Mouse (Mus musculus) E14TG2a.4 (cell line): ENCODE data around the gene Vps25.

ENCODE experiments used
- CTCF ChIP-seq: conservative IDR thresholded peaks from 2 replicates; pipeline ENCODE4 v1.5.1; 2014; ENCODE audit warnings: low read length
- NANOG ChIP-seq: IDR thresholded peaks from 2 replicates; pipeline ENCODE4 v1.6.1; 2014; ENCODE audit warnings: borderline replicate concordance, low read length, mixed read lengths

DNA sequence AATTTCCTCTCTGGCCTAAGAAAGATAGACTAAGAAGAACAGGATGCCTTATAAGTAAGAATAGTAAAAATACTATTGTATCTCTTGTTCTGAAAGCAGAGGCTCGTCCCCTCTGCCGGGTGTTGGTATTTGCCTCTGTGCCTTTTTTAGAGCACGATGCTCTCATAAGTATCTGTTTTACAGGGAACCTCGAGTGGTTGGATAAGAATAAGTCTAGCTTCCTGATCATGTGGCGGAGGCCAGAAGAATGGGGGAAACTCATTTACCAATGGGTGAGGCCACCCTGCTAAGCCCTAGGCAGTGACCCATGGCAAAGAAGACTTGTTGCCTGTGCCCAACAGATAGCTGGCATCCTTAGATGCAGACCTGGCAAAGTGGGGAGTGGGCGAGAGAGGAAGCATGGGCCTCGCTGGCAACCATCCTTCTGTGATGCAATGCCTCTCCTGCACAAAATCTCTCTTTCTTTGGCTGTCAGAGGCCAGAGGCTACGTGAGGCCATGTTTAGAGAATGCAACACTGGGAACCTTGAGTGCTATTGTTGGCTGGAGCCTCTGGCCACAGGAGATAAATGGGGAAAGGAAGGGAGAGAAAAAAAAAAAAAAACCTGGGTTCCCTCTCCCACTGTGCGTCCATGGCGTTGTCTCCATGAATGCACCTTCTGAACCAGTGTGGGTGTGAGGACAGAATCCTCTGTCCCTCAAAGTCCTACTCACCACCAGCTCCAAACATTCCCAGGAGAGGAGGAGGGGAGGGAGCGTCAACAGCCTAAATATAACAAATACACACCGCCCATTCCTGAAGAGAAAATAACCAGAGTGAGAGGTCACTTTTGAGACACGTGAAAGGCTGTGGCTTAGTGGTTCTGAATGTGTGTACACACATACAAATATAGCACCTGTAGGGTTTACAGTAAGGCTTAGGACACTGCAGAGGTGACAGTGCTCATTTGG lies 2.6 kb downstream of the Vps25 start:
- TF ChIP-seq CTCF (no peak), NANOG (no peak)
